Mouse (Mus musculus): ENCODE results near the gene Fgd5. TPM values are rescaled to one million over a fixed set of nuclear protein-coding genes. Genes with fewer than 3 reads are reported as not detected.
A peak's percentile ranks its signal among the peaks of the same experiment; 100 is the strongest.

Gene Fgd5
- polyA plus RNA-seq, 1 experiment from 2014 or later: 6.2 TPM

GRCm38 (mm10) chr6:92090497-92090896 is 111.8 kb downstream of the Fgd5 start:
- Histone ChIP-seq H3K9me3 (ENCODE audit: control insufficient read depth, low read length) (no peaks in the 10 kb centered on the region), H3K9ac (ENCODE audit: low read length) (peak overlapping the region; percentile 99), H3K4me1 (ENCODE audit: control insufficient read depth, insufficient read depth, low read length) (peaks cover 11% of the 10 kb centered on the region; the same call in 1 of the 2 replicates), H3K27ac (ENCODE audit: low read depth, low read length) (peak overlapping the region; percentile 99), H3K36me3 (ENCODE audit: control insufficient read depth, insufficient read depth, low read length) (no peaks in the 10 kb centered on the region), H3K4me3 (ENCODE audit: low read depth, low read length) (peak overlapping the region; percentile 99), H3K27me3 (ENCODE audit: control insufficient read depth, insufficient read depth, low read length) (no peaks in the 10 kb centered on the region), H3K4me2 (ENCODE audit: low read depth) (peak overlapping the region; percentile 55)
- ATAC-seq (ENCODE audit: insufficient read depth, low FRiP score, low TSS enrichment) (no peak), DNase-seq (ENCODE audit: low spot score) (no peak)
- 1% methylated on average over 4 of the region's 4 CpGs for WGBS

GRCm38 (mm10) chr6:92091130-92091591 is 112.5 kb downstream of the Fgd5 start, which contains the start of gene Nr2c2:
Gene Nr2c2 (plus strand): TSS chr6:92091390.
- Histone ChIP-seq H3K9me3 (ENCODE audit: control insufficient read depth, low read length) (no peaks in the 10 kb centered on the region), H3K9ac (ENCODE audit: low read length) (peak within 1 kb of the TSS; percentile 99), H3K36me3 (ENCODE audit: control insufficient read depth, insufficient read depth, low read length) (no peaks in the 10 kb centered on the region), H3K4me2 (ENCODE audit: low read depth) (peak within 1 kb of the TSS; percentile 55), H3K4me3 (ENCODE audit: low read depth, low read length) (peak within 1 kb of the TSS; percentile 99), H3K27ac (ENCODE audit: low read depth, low read length) (peak within 1 kb of the TSS; percentile 99), H3K27me3 (ENCODE audit: control insufficient read depth, insufficient read depth, low read length) (no peaks in the 10 kb centered on the region), H3K4me1 (ENCODE audit: control insufficient read depth, insufficient read depth, low read length) (peaks cover 11% of the 10 kb centered on the region; the same call in 1 of the 2 replicates)
- ATAC-seq (ENCODE audit: insufficient read depth, low FRiP score, low TSS enrichment) (peak; percentile 45), DNase-seq (ENCODE audit: low spot score) (peak; percentile 88)
- WGBS: under 1% methylated on average over 48 of the region's 58 CpGs

GRCm38 (mm10) chr6:92091767-92092489 is 113.2 kb downstream of the Fgd5 start:
- peak overlapping the region; percentile 55 for H3K4me2 ChIP-seq (ENCODE audit: low read depth)
- DNase-seq (ENCODE audit: low spot score) (peak; percentile 100), ATAC-seq (ENCODE audit: insufficient read depth, low FRiP score, low TSS enrichment) (peak; percentile 99)
- H3K9ac ChIP-seq (ENCODE audit: low read length): peak overlapping the region; percentile 99
- peaks cover 11% of the 10 kb centered on the region; the same call in 1 of the 2 replicates for H3K4me1 ChIP-seq (ENCODE audit: control insufficient read depth, insufficient read depth, low read length)
- no peaks in the 10 kb centered on the region for H3K36me3 ChIP-seq (ENCODE audit: control insufficient read depth, insufficient read depth, low read length)
- peak overlapping the region; percentile 99 for H3K4me3 ChIP-seq (ENCODE audit: low read depth, low read length)
- H3K9me3 ChIP-seq (ENCODE audit: control insufficient read depth, low read length): no peaks in the 10 kb centered on the region
- H3K27ac ChIP-seq (ENCODE audit: low read depth, low read length): peak overlapping the region; percentile 99
- WGBS: under 1% methylated on average over 53 of the region's 81 CpGs
- H3K27me3 ChIP-seq (ENCODE audit: control insufficient read depth, insufficient read depth, low read length): no peaks in the 10 kb centered on the region

GRCm38 (mm10) chr6:92092737-92093136 is 114.1 kb downstream of the Fgd5 start:
- Histone ChIP-seq H3K4me3 (ENCODE audit: low read depth, low read length) (peak overlapping the region; percentile 99), H3K4me2 (ENCODE audit: low read depth) (peak overlapping the region; percentile 55), H3K36me3 (ENCODE audit: control insufficient read depth, insufficient read depth, low read length) (no peaks in the 10 kb centered on the region), H3K4me1 (ENCODE audit: control insufficient read depth, insufficient read depth, low read length) (peaks cover 11% of the 10 kb centered on the region; the same call in 1 of the 2 replicates), H3K9me3 (ENCODE audit: control insufficient read depth, low read length) (no peaks in the 10 kb centered on the region), H3K27ac (ENCODE audit: low read depth, low read length) (peak overlapping the region; percentile 99; the same call in 1 of the 2 replicates), H3K27me3 (ENCODE audit: control insufficient read depth, insufficient read depth, low read length) (no peaks in the 10 kb centered on the region), H3K9ac (ENCODE audit: low read length) (peak overlapping the region; percentile 99)
- no peak for ATAC-seq (ENCODE audit: insufficient read depth, low FRiP score, low TSS enrichment)
- WGBS: 32% methylated on average over 3 of the region's 3 CpGs
- DNase-seq (ENCODE audit: low spot score): no peak

- Histone ChIP-seq H3K27me3 (ENCODE audit: control insufficient read depth, insufficient read depth, low read length) (no peaks in the 10 kb centered on the region), H3K27ac (ENCODE audit: low read depth, low read length) (no peak overlapping the region), H3K9me3 (ENCODE audit: control insufficient read depth, low read length) (no peaks in the 10 kb centered on the region), H3K36me3 (ENCODE audit: control insufficient read depth, insufficient read depth, low read length) (no peaks in the 10 kb centered on the region), H3K4me3 (ENCODE audit: low read depth, low read length) (no peak overlapping the region), H3K4me2 (ENCODE audit: low read depth) (no peak overlapping the region), H3K4me1 (ENCODE audit: control insufficient read depth, insufficient read depth, low read length) (peaks cover 11% of the 10 kb centered on the region; the same call in 1 of the 2 replicates), H3K9ac (ENCODE audit: low read length) (no peak overlapping the region)
- ATAC-seq (ENCODE audit: insufficient read depth, low FRiP score, low TSS enrichment): no peak
- 83% methylated on average over 2 of the region's 2 CpGs for WGBS
- DNase-seq (ENCODE audit: low spot score): no peak
These were observed 115.2 kb downstream of the Fgd5 start for GRCm38 (mm10) chr6:92093869-92094268.

- Histone ChIP-seq H3K36me3 (ENCODE audit: control insufficient read depth, insufficient read depth, low read length) (no peaks in the 10 kb centered on the region), H3K4me3 (ENCODE audit: low read depth, low read length) (no peak overlapping the region), H3K9me3 (ENCODE audit: control insufficient read depth, low read length) (no peaks in the 10 kb centered on the region), H3K4me1 (ENCODE audit: control insufficient read depth, insufficient read depth, low read length) (no peaks in the 10 kb centered on the region; the same call in 1 of the 2 replicates), H3K4me2 (ENCODE audit: low read depth) (no peak overlapping the region), H3K9ac (ENCODE audit: low read length) (no peak overlapping the region), H3K27ac (ENCODE audit: low read depth, low read length) (no peak overlapping the region), H3K27me3 (ENCODE audit: control insufficient read depth, insufficient read depth, low read length) (no peaks in the 10 kb centered on the region)
- DNase-seq (ENCODE audit: low spot score) (no peak), ATAC-seq (ENCODE audit: insufficient read depth, low FRiP score, low TSS enrichment) (no peak)
- 70% methylated on average over 2 of the region's 2 CpGs for WGBS
These were observed 122.1 kb downstream of the Fgd5 start for GRCm38 (mm10) chr6:92100679-92101360.

- Histone ChIP-seq H3K27me3 (ENCODE audit: control insufficient read depth, insufficient read depth, low read length) (no peaks in the 10 kb centered on the region), H3K9me3 (ENCODE audit: control insufficient read depth, low read length) (no peaks in the 10 kb centered on the region), H3K4me1 (ENCODE audit: control insufficient read depth, insufficient read depth, low read length) (no peaks in the 10 kb centered on the region), H3K9ac (ENCODE audit: low read length) (no peak overlapping the region), H3K4me3 (ENCODE audit: low read depth, low read length) (no peak overlapping the region), H3K4me2 (ENCODE audit: low read depth) (no peak overlapping the region), H3K27ac (ENCODE audit: low read depth, low read length) (no peak overlapping the region), H3K36me3 (ENCODE audit: control insufficient read depth, insufficient read depth, low read length) (no peaks in the 10 kb centered on the region)
- DNase-seq (ENCODE audit: low spot score) (no peak), ATAC-seq (ENCODE audit: insufficient read depth, low FRiP score, low TSS enrichment) (no peak)
These were observed 145.9 kb downstream of the Fgd5 start for GRCm38 (mm10) chr6:92124547-92124946.

Measured in neural tube, embryonic 11.5 days (tissue).